Mouse (Mus musculus) embryonic facial prominence, embryonic 13.5 days (tissue): ENCODE measurements around the gene Caln1. TPM values are rescaled to one million over a fixed set of nuclear protein-coding genes. Genes with fewer than 3 reads are reported as not detected.

ENCODE experiments used
- ATAC-seq: fragments of 200-750 bp; cut with Nextera tagmentation; 2 replicates; pipeline ENCODE4 v1.8.0; 2017; ENCODE audit warnings: low read depth; ENCODE audit not compliant: insufficient number of reproducible peaks, insufficient read depth, low FRiP score, low TSS enrichment
- H3K27ac ChIP-seq: fragments of 300-500 bp; sonication (generic); 2 replicates; pipeline ENCODE4 v1.5.1; 2015; ENCODE audit warnings: moderate library complexity, mild to moderate bottlenecking, inconsistent platforms
- H3K27me3 ChIP-seq: fragments of 300-500 bp; sonication (generic); 2 replicates; pipeline ENCODE4 v1.6.1; 2015; ENCODE audit warnings: mild to moderate bottlenecking, inconsistent platforms
- H3K36me3 ChIP-seq: fragments of 300-500 bp; sonication (generic); 2 replicates; pipeline ENCODE4 v1.6.1; 2015; ENCODE audit warnings: mild to moderate bottlenecking, inconsistent platforms
- H3K4me1 ChIP-seq: fragments of 300-500 bp; sonication (generic); 2 replicates; pipeline ENCODE4 v1.6.1; 2015; ENCODE audit warnings: inconsistent platforms
- H3K4me2 ChIP-seq: fragments of 300-500 bp; sonication (generic); 2 replicates; pipeline ENCODE4 v1.6.1; 2015; ENCODE audit warnings: moderate library complexity, mild to moderate bottlenecking, inconsistent platforms
- H3K4me3 ChIP-seq: fragments of 300-500 bp; sonication (generic); 2 replicates; pipeline ENCODE4 v1.5.1; 2015; ENCODE audit warnings: mild to moderate bottlenecking, inconsistent platforms
- H3K9ac ChIP-seq: fragments of 300-500 bp; sonication (generic); 2 replicates; pipeline ENCODE4 v1.6.1; 2015; ENCODE audit warnings: mild to moderate bottlenecking, inconsistent platforms
- H3K9me3 ChIP-seq: fragments of 300-500 bp; sonication (generic); 2 replicates; pipeline ENCODE4 v1.6.1; 2016; ENCODE audit warnings: inconsistent platforms
- WGBS: fragments of 180-500 bp; shearing (Covaris S2); methylation state at CpG from one replicate; pipeline ENCODE4 v1.1.7; 2015; ENCODE audit warnings: mixed read lengths; 5-methylcytosine and 5-hydroxymethylcytosine counted together
- polyA plus RNA-seq: library from polyadenylated mRNA; unstranded; fragments of >200 nt; fragmentation: Nextera tagmentation; extraction: Ambion mirVana; gene quantifications from 2 replicates; pipeline ENCODE4 v1.2.1, GENCODE M21; 2015

Caln1 gene
- polyA plus RNA-seq, 1 experiment from 2014 or later = 2.7 TPM

GRCm38 (mm10) chr5:130771061-130771741 is 401.9 kb downstream of the Caln1 start:
- Histone ChIP-seq H3K9ac (no peak overlapping the region), H3K4me2 (no peak overlapping the region), H3K27ac (no peak overlapping the region), H3K36me3 (no peaks in the 10 kb centered on the region), H3K9me3 (no peaks in the 10 kb centered on the region), H3K4me1 (no peaks in the 10 kb centered on the region), H3K27me3 (no peaks in the 10 kb centered on the region), H3K4me3 (no peak overlapping the region)
- ATAC-seq = no peak
- 88% methylated on average over 5 of the region's 5 CpGs for WGBS

GRCm38 (mm10) chr5:130772491-130772890 is 403.2 kb downstream of the Caln1 start:
- H3K9ac ChIP-seq = no peak overlapping the region
- H3K36me3 ChIP-seq = no peaks in the 10 kb centered on the region
- ATAC-seq = no peak
- no peak overlapping the region for H3K27ac ChIP-seq
- 0 out of 2 replicates have a peak, but pooled peaks cover 4% of the 10 kb centered on the region for H3K4me1 ChIP-seq
- 89% methylated on average over 6 of the region's 6 CpGs for WGBS
- no peak overlapping the region for H3K4me3 ChIP-seq
- H3K27me3 ChIP-seq = no peaks in the 10 kb centered on the region
- H3K4me2 ChIP-seq = no peak overlapping the region
- no peaks in the 10 kb centered on the region for H3K9me3 ChIP-seq

GRCm38 (mm10) chr5:130774946-130775345 is 405.7 kb downstream of the Caln1 start:
- Histone ChIP-seq H3K4me2 (no peak overlapping the region), H3K4me1 (peaks cover 9% of the 10 kb centered on the region), H3K4me3 (no peak overlapping the region), H3K27me3 (no peaks in the 10 kb centered on the region), H3K9ac (no peak overlapping the region), H3K9me3 (no peaks in the 10 kb centered on the region), H3K27ac (no peak overlapping the region), H3K36me3 (no peaks in the 10 kb centered on the region)
- WGBS = 87% methylated on average over 3 of the region's 3 CpGs
- ATAC-seq = no peak

- Histone ChIP-seq H3K27ac (no peak overlapping the region), H3K4me2 (no peak overlapping the region), H3K4me1 (no peaks in the 10 kb centered on the region), H3K4me3 (no peak overlapping the region), H3K36me3 (no peaks in the 10 kb centered on the region), H3K9ac (no peak overlapping the region), H3K9me3 (no peaks in the 10 kb centered on the region), H3K27me3 (no peaks in the 10 kb centered on the region)
- WGBS = 84% methylated on average over 3 of the region's 3 CpGs
- no peak for ATAC-seq
These were observed 423.6 kb downstream of the Caln1 start for GRCm38 (mm10) chr5:130792755-130793452.

GRCm38 (mm10) chr5:130797713-130798112 is 428.5 kb downstream of the Caln1 start:
- Histone ChIP-seq H3K9ac (no peak overlapping the region), H3K27ac (no peak overlapping the region), H3K4me1 (no peaks in the 10 kb centered on the region), H3K27me3 (no peaks in the 10 kb centered on the region), H3K36me3 (no peaks in the 10 kb centered on the region), H3K9me3 (no peaks in the 10 kb centered on the region), H3K4me2 (no peak overlapping the region), H3K4me3 (no peak overlapping the region)
- 82% methylated on average over 5 of the region's 5 CpGs for WGBS
- ATAC-seq = no peak

GRCm38 (mm10) chr5:130810314-130810713 is 441.1 kb downstream of the Caln1 start:
- ATAC-seq = no peak
- peaks cover 5% of the 10 kb centered on the region; the same call in 1 of the 2 replicates for H3K9me3 ChIP-seq
- no peak overlapping the region for H3K9ac ChIP-seq
- no peaks in the 10 kb centered on the region for H3K36me3 ChIP-seq
- H3K4me1 ChIP-seq = no peaks in the 10 kb centered on the region
- H3K4me2 ChIP-seq = no peak overlapping the region
- no peaks in the 10 kb centered on the region for H3K27me3 ChIP-seq
- 14% methylated on average over 6 of the region's 6 CpGs for WGBS
- H3K4me3 ChIP-seq = no peak overlapping the region
- no peak overlapping the region for H3K27ac ChIP-seq

- H3K27me3 ChIP-seq = no peaks in the 10 kb centered on the region
- no peaks in the 10 kb centered on the region for H3K4me1 ChIP-seq
- no peak for ATAC-seq
- H3K4me3 ChIP-seq = no peak overlapping the region
- 29% methylated on average over 1 of the region's 1 CpGs for WGBS
- no peak overlapping the region for H3K27ac ChIP-seq
- H3K4me2 ChIP-seq = no peak overlapping the region
- H3K9me3 ChIP-seq = peaks cover 5% of the 10 kb centered on the region; the same call in 1 of the 2 replicates
- H3K9ac ChIP-seq = no peak overlapping the region
- H3K36me3 ChIP-seq = no peaks in the 10 kb centered on the region
These were observed 441.6 kb downstream of the Caln1 start for GRCm38 (mm10) chr5:130810846-130811245.

GRCm38 (mm10) chr5:130811266-130811665 is 442.0 kb downstream of the Caln1 start:
- peaks cover 5% of the 10 kb centered on the region; the same call in 1 of the 2 replicates for H3K9me3 ChIP-seq
- ATAC-seq = no peak
- H3K36me3 ChIP-seq = no peaks in the 10 kb centered on the region
- no peaks in the 10 kb centered on the region for H3K4me1 ChIP-seq
- H3K9ac ChIP-seq = no peak overlapping the region
- H3K27ac ChIP-seq = no peak overlapping the region
- no peak overlapping the region for H3K4me2 ChIP-seq
- no peak overlapping the region for H3K4me3 ChIP-seq
- 32% methylated on average over 3 of the region's 3 CpGs for WGBS
- no peaks in the 10 kb centered on the region for H3K27me3 ChIP-seq

- Histone ChIP-seq H3K9me3 (peaks cover 5% of the 10 kb centered on the region; the same call in 1 of the 2 replicates), H3K27me3 (no peaks in the 10 kb centered on the region), H3K27ac (no peak overlapping the region), H3K9ac (no peak overlapping the region), H3K4me3 (no peak overlapping the region), H3K4me2 (no peak overlapping the region), H3K36me3 (no peaks in the 10 kb centered on the region), H3K4me1 (no peaks in the 10 kb centered on the region)
- no peak for ATAC-seq
- 78% methylated on average over 3 of the region's 3 CpGs for whole genome bisulfite sequencing
These were observed 442.7 kb downstream of the Caln1 start for GRCm38 (mm10) chr5:130811966-130812365.

- Histone ChIP-seq H3K9me3 (peaks cover 5% of the 10 kb centered on the region; the same call in 1 of the 2 replicates), H3K27ac (no peak overlapping the region), H3K27me3 (no peaks in the 10 kb centered on the region), H3K4me2 (no peak overlapping the region), H3K36me3 (no peaks in the 10 kb centered on the region), H3K9ac (no peak overlapping the region), H3K4me1 (no peaks in the 10 kb centered on the region), H3K4me3 (no peak overlapping the region)
- WGBS = 93% methylated on average over 8 of the region's 8 CpGs
- ATAC-seq = no peak
These were observed 443.3 kb downstream of the Caln1 start for GRCm38 (mm10) chr5:130812556-130812955.

- H3K9me3 ChIP-seq = peaks cover 5% of the 10 kb centered on the region; the same call in 1 of the 2 replicates
- H3K4me2 ChIP-seq = no peak overlapping the region
- 88% methylated on average over 9 of the region's 9 CpGs for WGBS
- H3K27me3 ChIP-seq = no peaks in the 10 kb centered on the region
- no peaks in the 10 kb centered on the region for H3K36me3 ChIP-seq
- no peak overlapping the region for H3K4me3 ChIP-seq
- H3K27ac ChIP-seq = no peak overlapping the region
- ATAC-seq = no peak
- no peak overlapping the region for H3K9ac ChIP-seq
- H3K4me1 ChIP-seq = no peaks in the 10 kb centered on the region
These were observed 443.8 kb downstream of the Caln1 start for GRCm38 (mm10) chr5:130813089-130813488.

- Histone ChIP-seq H3K4me1 (no peaks in the 10 kb centered on the region), H3K9ac (no peak overlapping the region), H3K4me2 (no peak overlapping the region), H3K27ac (no peak overlapping the region), H3K27me3 (no peaks in the 10 kb centered on the region), H3K36me3 (no peaks in the 10 kb centered on the region), H3K9me3 (no peaks in the 10 kb centered on the region), H3K4me3 (no peak overlapping the region)
- 83% methylated on average over 5 of the region's 5 CpGs for WGBS
- ATAC-seq = no peak
These were observed 446.1 kb downstream of the Caln1 start for GRCm38 (mm10) chr5:130815352-130815751.
